Mouse (Mus musculus) G1E (cell line): ENCODE results near the gene Anxa5.

ENCODE experiments used
- CTCF ChIP-seq: IDR thresholded peaks from 2 replicates; pipeline ENCODE4 v1.5.1; 2012; ENCODE audit warnings: low read depth, low read length, inconsistent platforms, mixed read lengths
- GATA2 ChIP-seq: IDR thresholded peaks from 2 replicates; pipeline ENCODE4 v1.6.1; 2012; ENCODE audit warnings: low read depth, low read length, inconsistent platforms, borderline replicate concordance
- POLR2AphosphoS5 ChIP-seq: IDR thresholded peaks from 2 replicates; pipeline ENCODE4 v1.6.1; 2012; ENCODE audit warnings: low read depth, low read length, inconsistent platforms; ENCODE audit not compliant: insufficient replicate concordance
- TAL1 ChIP-seq: conservative IDR thresholded peaks from 2 replicates; pipeline ENCODE4 v1.6.1; 2012; ENCODE audit warnings: low read depth, low read length, inconsistent platforms, mixed read lengths

DNA sequence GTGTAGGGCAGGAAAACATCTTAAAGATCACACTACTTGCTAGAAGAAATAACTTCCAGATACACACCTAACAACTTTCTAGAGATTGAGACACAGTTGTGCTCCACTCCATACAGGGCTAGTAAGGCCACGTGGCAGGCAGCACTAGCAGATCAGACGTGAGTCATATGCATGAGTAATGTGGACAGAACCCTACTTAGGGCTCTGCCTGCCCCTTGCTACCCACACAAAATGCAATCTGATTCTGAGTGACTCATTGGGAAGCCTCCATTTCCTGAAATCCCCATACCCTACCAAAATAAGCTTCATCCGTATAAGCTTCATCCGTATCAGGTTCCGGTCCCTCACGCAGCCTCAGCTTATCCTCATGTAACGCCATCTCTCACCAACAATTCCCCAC is 8.1 kb downstream of the Anxa5 start:
- no peak for TF ChIP-seq CTCF
- no peak for TF ChIP-seq TAL1
- no peak for TF ChIP-seq GATA2
- no peak for TF ChIP-seq POLR2AphosphoS5
